Mouse (Mus musculus): ENCODE data around the gene Epb41l5. TPM values are rescaled to one million over a fixed set of nuclear protein-coding genes. Genes with fewer than 3 reads are reported as not detected.
A peak's percentile ranks its signal among the peaks of the same experiment; 100 is the strongest.

Epb41l5 gene
- polyA plus RNA-seq, 1 experiment = 33.3 TPM

- Histone ChIP-seq H3K36me3 (ENCODE audit: control insufficient read depth, insufficient read depth, low read length) (no peaks in the 10 kb centered on the region), H3K27ac (ENCODE audit: insufficient read depth, low read depth, low read length) (no peak overlapping the region), H3K4me1 (ENCODE audit: control insufficient read depth, insufficient read depth, low read length) (peaks cover 13% of the 10 kb centered on the region; the same call in 1 of the 2 replicates), H3K27me3 (replicated peaks; ENCODE audit: control insufficient read depth, insufficient read depth, low read length) (no peaks in the 10 kb centered on the region), H3K4me3 (ENCODE audit: insufficient read depth, low read depth, low read length) (no peak overlapping the region)
- WGBS = 77% methylated on average over 2 of the region's 2 CpGs
- DNase-seq = no peak
- TF ChIP-seq CTCF (conservative IDR thresholded peaks at IDR 0.05; ENCODE audit: insufficient read depth, insufficient read length, low read depth, low read length) (no peak), POLR2A (IDR thresholded peaks at IDR 0.05; ENCODE audit: low read depth, low read length) (no peak)
These were observed 103.6 kb downstream of the Epb41l5 start for GRCm38 (mm10) chr1:119545164-119545563.

- DNase-seq = no peak
- no peak overlapping the region for H3K27ac ChIP-seq (ENCODE audit: insufficient read depth, low read depth, low read length)
- whole genome bisulfite sequencing = 82% methylated on average over 5 of the region's 5 CpGs
- TF ChIP-seq POLR2A (IDR thresholded peaks at IDR 0.05; ENCODE audit: low read depth, low read length) (no peak), CTCF (conservative IDR thresholded peaks at IDR 0.05; ENCODE audit: insufficient read depth, insufficient read length, low read depth, low read length) (no peak)
- no peak overlapping the region for H3K4me3 ChIP-seq (ENCODE audit: insufficient read depth, low read depth, low read length)
- H3K36me3 ChIP-seq (ENCODE audit: control insufficient read depth, insufficient read depth, low read length) = no peaks in the 10 kb centered on the region
- peaks cover 13% of the 10 kb centered on the region; the same call in 1 of the 2 replicates for H3K4me1 ChIP-seq (ENCODE audit: control insufficient read depth, insufficient read depth, low read length)
- no peaks in the 10 kb centered on the region for H3K27me3 ChIP-seq (replicated peaks; ENCODE audit: control insufficient read depth, insufficient read depth, low read length)
These were observed 104.1 kb downstream of the Epb41l5 start for GRCm38 (mm10) chr1:119544611-119545155.

GRCm38 (mm10) chr1:119543316-119543715 is 105.5 kb downstream of the Epb41l5 start:
- TF ChIP-seq POLR2A (IDR thresholded peaks at IDR 0.05; ENCODE audit: low read depth, low read length) (no peak), CTCF (conservative IDR thresholded peaks at IDR 0.05; ENCODE audit: insufficient read depth, insufficient read length, low read depth, low read length) (no peak)
- WGBS = 60% methylated on average over 6 of the region's 6 CpGs

GRCm38 (mm10) chr1:119541570-119541969 is 107.2 kb downstream of the Epb41l5 start:
- Histone ChIP-seq H3K27ac (ENCODE audit: insufficient read depth, low read depth, low read length) (peak overlapping the region; percentile 39), H3K36me3 (ENCODE audit: control insufficient read depth, insufficient read depth, low read length) (no peaks in the 10 kb centered on the region), H3K4me3 (ENCODE audit: insufficient read depth, low read depth, low read length) (no peak overlapping the region), H3K4me1 (ENCODE audit: control insufficient read depth, insufficient read depth, low read length) (peaks cover 13% of the 10 kb centered on the region; the same call in 1 of the 2 replicates), H3K27me3 (replicated peaks; ENCODE audit: control insufficient read depth, insufficient read depth, low read length) (no peaks in the 10 kb centered on the region)
- DNase-seq = no peak
- WGBS = 74% methylated on average over 3 of the region's 3 CpGs
- TF ChIP-seq POLR2A (IDR thresholded peaks at IDR 0.05; ENCODE audit: low read depth, low read length) (no peak), CTCF (conservative IDR thresholded peaks at IDR 0.05; ENCODE audit: insufficient read depth, insufficient read length, low read depth, low read length) (no peak)

More at GRCm38 (mm10) chr1:119543316-119543715, 105.5 kb downstream of the Epb41l5 start:
- Histone ChIP-seq H3K27ac (ENCODE audit: insufficient read depth, low read depth, low read length) (no peak overlapping the region), H3K4me3 (ENCODE audit: insufficient read depth, low read depth, low read length) (no peak overlapping the region), H3K27me3 (replicated peaks; ENCODE audit: control insufficient read depth, insufficient read depth, low read length) (no peaks in the 10 kb centered on the region), H3K4me1 (ENCODE audit: control insufficient read depth, insufficient read depth, low read length) (peaks cover 13% of the 10 kb centered on the region; the same call in 1 of the 2 replicates), H3K36me3 (ENCODE audit: control insufficient read depth, insufficient read depth, low read length) (no peaks in the 10 kb centered on the region)
- DNase-seq = peak; percentile 48

- Histone ChIP-seq H3K27me3 (replicated peaks; ENCODE audit: control insufficient read depth, insufficient read depth, low read length) (no peaks in the 10 kb centered on the region), H3K4me1 (ENCODE audit: control insufficient read depth, insufficient read depth, low read length) (peaks cover 13% of the 10 kb centered on the region; the same call in 1 of the 2 replicates), H3K36me3 (ENCODE audit: control insufficient read depth, insufficient read depth, low read length) (no peaks in the 10 kb centered on the region), H3K4me3 (ENCODE audit: insufficient read depth, low read depth, low read length) (no peak overlapping the region), H3K27ac (ENCODE audit: insufficient read depth, low read depth, low read length) (peak overlapping the region; percentile 81)
- TF ChIP-seq CTCF (conservative IDR thresholded peaks at IDR 0.05; ENCODE audit: insufficient read depth, insufficient read length, low read depth, low read length) = no peak
- TF ChIP-seq POLR2A (IDR thresholded peaks at IDR 0.05; ENCODE audit: low read depth, low read length) = no peak
- 34% methylated on average over 9 of the region's 9 CpGs for WGBS
- DNase-seq = peak; percentile 96
These were observed 107.8 kb downstream of the Epb41l5 start for GRCm38 (mm10) chr1:119540836-119541557.

GRCm38 (mm10) chr1:119539252-119539651 is 109.5 kb downstream of the Epb41l5 start:
- WGBS = 29% methylated on average over 2 of the region's 2 CpGs
- DNase-seq = no peak
- no peak overlapping the region for H3K27ac ChIP-seq (ENCODE audit: insufficient read depth, low read depth, low read length)
- H3K4me3 ChIP-seq (ENCODE audit: insufficient read depth, low read depth, low read length) = no peak overlapping the region
- TF ChIP-seq CTCF (conservative IDR thresholded peaks at IDR 0.05; ENCODE audit: insufficient read depth, insufficient read length, low read depth, low read length) = no peak
- no peak for TF ChIP-seq POLR2A (IDR thresholded peaks at IDR 0.05; ENCODE audit: low read depth, low read length)
- H3K36me3 ChIP-seq (ENCODE audit: control insufficient read depth, insufficient read depth, low read length) = no peaks in the 10 kb centered on the region
- no peaks in the 10 kb centered on the region for H3K27me3 ChIP-seq (replicated peaks; ENCODE audit: control insufficient read depth, insufficient read depth, low read length)
- peaks cover 13% of the 10 kb centered on the region; the same call in 1 of the 2 replicates for H3K4me1 ChIP-seq (ENCODE audit: control insufficient read depth, insufficient read depth, low read length)

- WGBS = 90% methylated on average over 6 of the region's 6 CpGs
- Histone ChIP-seq H3K27ac (ENCODE audit: insufficient read depth, low read depth, low read length) (no peak overlapping the region), H3K27me3 (replicated peaks; ENCODE audit: control insufficient read depth, insufficient read depth, low read length) (no peaks in the 10 kb centered on the region), H3K36me3 (ENCODE audit: control insufficient read depth, insufficient read depth, low read length) (no peaks in the 10 kb centered on the region), H3K4me3 (ENCODE audit: insufficient read depth, low read depth, low read length) (no peak overlapping the region), H3K4me1 (ENCODE audit: control insufficient read depth, insufficient read depth, low read length) (peaks cover 7% of the 10 kb centered on the region; the same call in 1 of the 2 replicates)
- DNase-seq = no peak
- TF ChIP-seq POLR2A (IDR thresholded peaks at IDR 0.05; ENCODE audit: low read depth, low read length) (no peak), CTCF (conservative IDR thresholded peaks at IDR 0.05; ENCODE audit: insufficient read depth, insufficient read length, low read depth, low read length) (no peak)
These were observed 111.1 kb downstream of the Epb41l5 start for GRCm38 (mm10) chr1:119537651-119538050.

Data from kidney, adult 2 months (tissue).